Mouse (Mus musculus) cerebellum, postnatal 25 days (tissue): ENCODE data around the gene Vmn2r83.

Source experiments
- DNase-seq, 2 experiments: peaks; one replicate each; pipeline ENCODE4 v3.0.0; 2021; ENCODE audit warnings: mixed read lengths in 2 of 2

Gene Vmn2r83

DNA sequence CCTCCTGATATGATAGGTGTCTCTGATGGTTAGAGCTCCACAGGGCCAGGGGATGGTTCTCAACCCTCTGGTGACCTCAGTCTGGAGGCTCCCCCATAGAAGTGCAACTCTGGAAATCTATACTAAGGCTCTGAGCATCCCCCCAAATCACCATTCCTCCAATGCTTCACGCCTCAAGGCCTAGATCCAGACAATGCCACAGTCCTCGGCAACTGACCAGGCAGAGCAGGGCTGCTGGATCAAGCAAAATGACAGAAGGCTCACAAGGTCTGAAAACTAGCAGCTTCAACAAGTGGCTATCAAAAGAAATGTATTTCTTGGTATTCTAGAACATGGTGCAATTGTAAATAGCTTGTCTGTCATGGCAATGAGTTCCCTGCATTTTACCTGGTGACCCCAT is 69.2 kb downstream of the Vmn2r83 start:
- no peak for DNase-seq

DNA sequence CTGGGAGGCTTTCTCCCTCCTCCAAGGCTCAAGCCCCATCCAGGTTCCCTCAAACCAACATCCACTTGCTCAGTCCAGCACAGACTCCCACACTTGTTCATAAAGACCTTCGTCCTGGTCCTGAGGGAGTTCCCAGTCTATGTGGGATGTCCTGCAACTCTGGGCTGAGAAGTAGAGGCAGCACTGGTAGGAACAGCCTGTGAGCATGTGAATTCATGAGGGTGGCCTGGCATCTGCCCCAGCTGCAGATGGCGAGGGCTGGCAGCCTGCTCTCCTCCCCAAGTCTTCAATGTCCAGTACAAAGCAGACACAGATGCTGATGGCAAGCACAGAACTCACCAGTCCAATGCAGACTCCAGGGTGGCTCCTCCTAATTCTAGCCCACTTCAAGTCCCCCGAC is 69.8 kb downstream of the Vmn2r83 start:
- DNase-seq = peak in 1 of 2 experiments; percentile 9

DNA sequence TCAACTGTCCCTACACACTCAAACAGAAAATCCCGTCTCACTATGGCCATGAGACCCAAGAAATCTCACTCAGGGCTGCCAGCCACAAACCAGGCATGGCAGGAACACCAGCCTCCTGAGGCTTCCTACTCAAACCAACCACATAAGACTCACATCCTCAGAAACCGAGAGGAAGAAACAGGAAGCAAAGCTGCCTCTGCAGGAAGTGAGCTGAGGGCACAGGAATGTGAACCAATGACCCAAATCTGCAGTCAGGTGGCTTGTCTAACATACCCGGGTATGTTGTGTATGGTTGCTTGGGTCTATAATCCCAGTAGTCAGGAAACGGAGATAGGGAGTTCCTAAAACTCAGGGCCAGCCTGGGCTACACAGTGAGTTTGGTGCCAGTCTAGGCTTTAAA is 70.3 kb downstream of the Vmn2r83 start:
- DNase-seq = peak in 1 of 2 experiments; percentile 1

DNA sequence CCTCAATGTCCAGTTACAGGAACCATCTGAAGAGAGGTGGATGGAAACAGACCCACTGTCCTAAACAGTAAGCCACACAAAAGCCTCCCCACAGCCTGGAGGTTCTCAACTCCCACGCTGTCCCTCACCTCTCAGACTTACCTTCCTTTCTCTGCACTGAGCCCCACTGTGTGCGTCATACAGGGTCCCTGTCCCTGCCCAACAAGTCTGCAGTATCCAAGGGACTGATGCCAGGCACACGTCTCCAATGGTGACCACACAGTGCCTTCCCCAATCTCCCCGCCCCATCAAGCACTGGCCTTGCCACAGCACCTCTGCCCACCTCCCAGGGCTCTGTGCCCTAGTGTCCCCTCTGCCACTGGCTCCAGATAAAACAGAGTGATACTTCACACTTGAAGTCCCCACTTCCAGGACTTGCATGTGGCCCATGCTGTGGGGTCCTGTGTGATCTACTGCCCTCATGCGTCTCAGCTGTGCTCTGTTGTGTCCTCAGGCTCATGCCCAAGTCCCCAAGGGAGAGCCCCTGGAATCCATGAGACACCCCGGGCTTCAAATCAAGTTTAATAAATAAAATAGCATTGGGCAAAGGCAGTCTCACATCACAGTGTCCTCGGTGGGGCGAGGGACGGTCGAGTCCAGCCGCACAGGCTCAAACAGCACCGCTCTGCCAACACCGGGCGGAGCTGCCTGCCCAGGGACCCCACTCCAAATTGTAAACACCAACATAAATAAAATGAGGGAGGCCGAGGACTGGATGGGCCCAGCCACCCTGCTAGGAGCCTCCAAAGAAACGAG is 71.4 kb downstream of the Vmn2r83 start:
- DNase-seq = peak in 1 of 2 experiments; percentile 5

DNA sequence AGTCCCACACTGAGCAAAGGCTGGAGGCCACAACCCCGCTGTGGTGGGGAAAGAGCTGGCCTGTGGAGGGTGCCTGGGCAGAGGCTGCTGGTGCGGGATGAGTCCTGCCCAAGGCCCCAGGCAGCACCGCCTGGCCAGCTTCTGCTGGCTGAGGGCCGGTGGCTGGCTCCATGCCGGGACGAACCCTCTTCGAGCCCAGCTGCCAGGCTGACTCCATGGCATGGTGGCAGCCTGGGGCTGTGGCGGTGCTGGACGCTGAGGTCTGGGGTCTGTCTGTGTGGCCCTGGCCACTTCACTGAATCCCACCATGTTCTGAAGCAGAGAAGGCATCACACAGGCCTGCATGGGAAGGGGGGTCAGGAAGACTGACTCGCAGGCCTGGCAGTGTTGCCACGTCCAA is 72.2 kb downstream of the Vmn2r83 start:
- DNase-seq = peak; percentile 54 to 71

DNA sequence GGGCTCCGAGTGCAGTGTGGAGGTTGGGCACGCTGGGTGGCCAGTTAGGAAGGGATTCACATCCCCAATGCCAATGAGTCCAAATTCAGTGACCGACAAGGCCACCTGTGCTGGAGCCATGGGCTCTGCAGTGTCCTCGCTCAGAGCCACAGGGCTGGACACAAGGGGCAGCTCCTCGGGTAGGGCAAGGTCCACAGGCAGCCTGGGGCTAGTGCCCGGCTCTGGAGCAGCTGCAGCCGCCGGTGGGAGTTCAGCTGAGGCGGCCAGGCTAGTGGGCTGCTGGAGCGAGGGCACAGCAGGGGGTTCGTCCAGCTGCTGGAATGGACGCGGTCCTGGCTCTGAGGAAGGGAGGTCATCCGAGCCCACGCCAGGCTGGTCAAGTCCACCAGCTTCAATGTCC is 73.0 kb downstream of the Vmn2r83 start:
- peak in 1 of 2 experiments; percentile 19 for DNase-seq

DNA sequence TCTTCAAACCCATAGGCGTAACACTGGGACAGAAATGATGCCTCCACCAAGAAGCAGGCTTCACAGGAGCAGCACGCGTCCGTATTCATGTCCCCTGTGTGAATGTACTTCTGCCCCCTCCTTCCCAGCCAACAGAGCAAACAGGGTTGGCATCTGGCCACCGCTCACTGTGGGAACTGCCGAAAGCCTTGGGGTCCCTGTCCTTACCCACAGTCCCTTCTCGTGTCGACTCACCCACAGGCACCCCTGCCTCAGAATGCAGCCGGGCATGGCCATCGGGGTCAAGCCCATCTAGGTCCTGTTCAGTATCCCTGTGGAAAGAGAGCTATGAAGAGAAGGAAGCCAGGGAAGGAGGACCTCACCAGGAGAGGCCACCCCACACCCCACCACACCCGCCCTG is 73.6 kb downstream of the Vmn2r83 start:
- DNase-seq = peak in 1 of 2 experiments; percentile 18
